Mouse (Mus musculus) midbrain, embryonic 14.5 days (tissue): ENCODE results near the gene Nptxr. TPM values are rescaled to one million over a fixed set of nuclear protein-coding genes. Genes with fewer than 3 reads are reported as not detected.
"Not testable (repeated sequence)": the region's sequence is repeated elsewhere in the genome, so short reads cannot be mapped to it uniquely, and the experiment has no call there.

Experiments
- ATAC-seq: fragments of 200-750 bp; cut with Nextera tagmentation; 2 replicates; pipeline ENCODE4 v1.8.0; 2017; ENCODE audit warnings: moderate number of reproducible peaks, moderate library complexity; ENCODE audit not compliant: low FRiP score, low TSS enrichment
- DNase-seq: peaks from one replicate; pipeline ENCODE4 v3.0.0-alpha.2; 2015
- H3K27ac ChIP-seq: fragments of 300-500 bp; sonication (generic); replicated peaks from 2 replicates; pipeline ENCODE4 v1.5.1; 2014; ENCODE audit warnings: mild to moderate bottlenecking, low read depth, low read length, moderate library complexity
- H3K27me3 ChIP-seq: fragments of 300-500 bp; sonication (generic); 2 replicates; pipeline ENCODE4 v1.6.1; 2014; ENCODE audit warnings: low read length, control low read depth, mixed read lengths; ENCODE audit not compliant: control insufficient read depth, insufficient read depth
- H3K36me3 ChIP-seq: fragments of 300-500 bp; sonication (generic); 2 replicates; pipeline ENCODE4 v1.6.1; 2014; ENCODE audit warnings: low read length, control low read depth; ENCODE audit not compliant: control insufficient read depth, insufficient read depth
- H3K4me1 ChIP-seq: fragments of 300-500 bp; sonication (generic); 2 replicates; pipeline ENCODE4 v1.6.1; 2014; ENCODE audit warnings: mild to moderate bottlenecking, antibody characterized with exemption, low read length, control low read depth; ENCODE audit not compliant: control insufficient read depth, insufficient read depth
- H3K4me2 ChIP-seq: fragments of 300-500 bp; sonication (generic); 2 replicates; pipeline ENCODE4 v1.6.1; 2014; ENCODE audit warnings: mild to moderate bottlenecking, low read length, moderate library complexity
- H3K4me3 ChIP-seq: fragments of 300-500 bp; sonication (generic); replicated peaks from 2 replicates; pipeline ENCODE4 v1.5.1; 2014; ENCODE audit warnings: low read depth, low read length
- H3K9ac ChIP-seq: fragments of 300-500 bp; sonication (generic); replicated peaks from 2 replicates; pipeline ENCODE4 v1.6.1; 2014; ENCODE audit warnings: mild to moderate bottlenecking, low read length, moderate library complexity
- H3K9me3 ChIP-seq: fragments of 300-500 bp; sonication (generic); 2 replicates; pipeline ENCODE4 v1.6.1; 2016; ENCODE audit warnings: low read length, control low read depth, mixed read lengths; ENCODE audit not compliant: control insufficient read depth
- WGBS: fragments of 180-500 bp; shearing (Covaris S2); extraction: QIAGEN DNeasy Blood & Tissue Kit; methylation state at CpG from one replicate; pipeline ENCODE4 v1.1.7; 2014; 5-methylcytosine and 5-hydroxymethylcytosine counted together
- polyA plus RNA-seq: library from polyadenylated mRNA; unstranded; fragments of >200 nt; fragmentation: Nextera tagmentation; extraction: Ambion mirVana; gene quantifications from 2 replicates; pipeline ENCODE4 v1.2.1, GENCODE M21; 2014

Gene Nptxr
- polyA plus RNA-seq, 1 experiment from 2014 or later: 17.8 TPM

- WGBS: 89% methylated on average over 9 of the region's 9 CpGs
- no peaks in the 10 kb centered on the region for H3K9me3 ChIP-seq
- H3K27me3 ChIP-seq: no peaks in the 10 kb centered on the region
- H3K4me3 ChIP-seq: no peak overlapping the region
- 0 out of 2 replicates have a peak overlapping the region, but pooled peaks have one; percentile 8 for H3K27ac ChIP-seq
- ATAC-seq (no peak), DNase-seq (no peak)
- H3K4me1 ChIP-seq: peaks cover 55% of the 10 kb centered on the region
- H3K4me2 ChIP-seq: no peak overlapping the region
- no peak overlapping the region for H3K9ac ChIP-seq
- H3K36me3 ChIP-seq: peaks cover 53% of the 10 kb centered on the region
These were observed 21.8 kb upstream of the Nptxr start for GRCm38 (mm10) chr15:79826221-79826935.

GRCm38 (mm10) chr15:79825146-79825825 is 20.7 kb upstream of the Nptxr start:
- Histone ChIP-seq H3K27me3 (no peaks in the 10 kb centered on the region), H3K4me3 (no peak overlapping the region), H3K9me3 (no peaks in the 10 kb centered on the region), H3K36me3 (peaks cover 50% of the 10 kb centered on the region), H3K4me2 (no peak overlapping the region), H3K9ac (0 out of 2 replicates have a peak overlapping the region, but pooled peaks have one; percentile 6), H3K27ac (peak overlapping the region; percentile 37; the same call in 1 of the 2 replicates), H3K4me1 (peaks cover 49% of the 10 kb centered on the region)
- DNase-seq (peak; percentile 67), ATAC-seq (no peak)
- 59% methylated on average over 14 of the region's 14 CpGs for WGBS

GRCm38 (mm10) chr15:79823588-79824280 is 19.2 kb upstream of the Nptxr start:
- peaks cover 41% of the 10 kb centered on the region for H3K36me3 ChIP-seq
- no peak overlapping the region for H3K27ac ChIP-seq
- no peaks in the 10 kb centered on the region for H3K27me3 ChIP-seq
- H3K4me2 ChIP-seq: no peak overlapping the region
- no peak overlapping the region for H3K9ac ChIP-seq
- DNase-seq: no peak
- no peaks in the 10 kb centered on the region for H3K9me3 ChIP-seq
- H3K4me1 ChIP-seq: peaks cover 36% of the 10 kb centered on the region
- no peak for ATAC-seq
- H3K4me3 ChIP-seq: no peak overlapping the region
- WGBS: 75% methylated on average over 19 of the region's 19 CpGs

- Histone ChIP-seq H3K9me3 (no peaks in the 10 kb centered on the region), H3K4me2 (no peak overlapping the region), H3K36me3 (peaks cover 29% of the 10 kb centered on the region), H3K9ac (no peak overlapping the region; the same call in 1 of the 2 replicates), H3K27me3 (no peaks in the 10 kb centered on the region), H3K4me3 (no peak overlapping the region), H3K27ac (no peak overlapping the region), H3K4me1 (peaks cover 24% of the 10 kb centered on the region)
- ATAC-seq: no peak
- 74% methylated on average over 13 of the region's 13 CpGs for WGBS
- DNase-seq: no peak
These were observed 18.0 kb upstream of the Nptxr start for GRCm38 (mm10) chr15:79822265-79823199.

GRCm38 (mm10) chr15:79818325-79818724 is 13.8 kb upstream of the Nptxr start:
- DNase-seq (no peak), ATAC-seq (no peak)
- no peak overlapping the region for H3K4me3 ChIP-seq
- H3K9ac ChIP-seq: no peak overlapping the region
- no peaks in the 10 kb centered on the region for H3K27me3 ChIP-seq
- peaks cover 8% of the 10 kb centered on the region for H3K36me3 ChIP-seq
- WGBS: 90% methylated on average over 4 of the region's 4 CpGs
- no peak overlapping the region for H3K27ac ChIP-seq
- no peaks in the 10 kb centered on the region for H3K9me3 ChIP-seq
- no peak overlapping the region for H3K4me2 ChIP-seq
- H3K4me1 ChIP-seq: no peaks in the 10 kb centered on the region

- no peak overlapping the region for H3K4me3 ChIP-seq
- no peaks in the 10 kb centered on the region for H3K27me3 ChIP-seq
- H3K4me1 ChIP-seq: no peaks in the 10 kb centered on the region
- no peak overlapping the region for H3K9ac ChIP-seq
- H3K4me2 ChIP-seq: no peak overlapping the region
- H3K9me3 ChIP-seq: no peaks in the 10 kb centered on the region
- H3K27ac ChIP-seq: no peak overlapping the region
- WGBS: 28% methylated on average over 8 of the region's 8 CpGs
- no peaks in the 10 kb centered on the region for H3K36me3 ChIP-seq
- DNase-seq: no peak
- ATAC-seq: no peak
These were observed 9.2 kb upstream of the Nptxr start for GRCm38 (mm10) chr15:79813666-79814258.

- H3K4me1 ChIP-seq, H3K36me3 ChIP-seq, H3K4me2 ChIP-seq, H3K9ac ChIP-seq, H3K27me3 ChIP-seq, ATAC-seq, H3K4me3 ChIP-seq, H3K27ac ChIP-seq, DNase-seq, H3K9me3 ChIP-seq: not testable (repeated sequence)
- 85% methylated on average over 2 of the region's 2 CpGs for whole genome bisulfite sequencing
These were observed 8.3 kb upstream of the Nptxr start for GRCm38 (mm10) chr15:79812840-79813239.

GRCm38 (mm10) chr15:79810997-79811396 is 6.4 kb upstream of the Nptxr start:
- no peaks in the 10 kb centered on the region for H3K9me3 ChIP-seq
- DNase-seq: no peak
- H3K36me3 ChIP-seq: no peaks in the 10 kb centered on the region
- no peak overlapping the region for H3K27ac ChIP-seq
- H3K9ac ChIP-seq: no peak overlapping the region
- H3K4me2 ChIP-seq: no peak overlapping the region
- H3K4me1 ChIP-seq: no peaks in the 10 kb centered on the region
- ATAC-seq: no peak
- no peak overlapping the region for H3K4me3 ChIP-seq
- WGBS: 72% methylated on average over 4 of the region's 4 CpGs
- H3K27me3 ChIP-seq: peaks cover 15% of the 10 kb centered on the region
